Mouse (Mus musculus) C2C12 (cell line): Measurements from ENCODE around the gene Dctpp1.

ENCODE experiments used
- CTCF ChIP-seq: IDR thresholded peaks from one replicate; pipeline ENCODE4 v1.5.1; 2011; ENCODE audit not compliant: control insufficient read depth, insufficient read depth, insufficient read length
- FOSL1 ChIP-seq: IDR thresholded peaks from one replicate; pipeline ENCODE4 v1.8.0; 2011; ENCODE audit warnings: mild to moderate bottlenecking, low read length; ENCODE audit not compliant: poor library complexity, insufficient read depth, severe bottlenecking
- MAX ChIP-seq: IDR thresholded peaks from one replicate; pipeline ENCODE4 v1.6.1; 2011; ENCODE audit warnings: mild to moderate bottlenecking, control low read depth
- MYOD1 ChIP-seq: IDR thresholded peaks from one replicate; pipeline ENCODE4 v1.6.1; 2011; ENCODE audit warnings: low read depth; ENCODE audit not compliant: control insufficient read depth, insufficient read length
- MYOG ChIP-seq: IDR thresholded peaks from one replicate; pipeline ENCODE4 v1.6.1; 2011; ENCODE audit not compliant: control insufficient read depth, insufficient read length; ENCODE audit errors: extremely low read depth
- USF1 ChIP-seq: IDR thresholded peaks from one replicate; pipeline ENCODE4 v1.6.1; 2011; ENCODE audit warnings: low read depth, mild to moderate bottlenecking, control low read depth, moderate library complexity

DNA sequence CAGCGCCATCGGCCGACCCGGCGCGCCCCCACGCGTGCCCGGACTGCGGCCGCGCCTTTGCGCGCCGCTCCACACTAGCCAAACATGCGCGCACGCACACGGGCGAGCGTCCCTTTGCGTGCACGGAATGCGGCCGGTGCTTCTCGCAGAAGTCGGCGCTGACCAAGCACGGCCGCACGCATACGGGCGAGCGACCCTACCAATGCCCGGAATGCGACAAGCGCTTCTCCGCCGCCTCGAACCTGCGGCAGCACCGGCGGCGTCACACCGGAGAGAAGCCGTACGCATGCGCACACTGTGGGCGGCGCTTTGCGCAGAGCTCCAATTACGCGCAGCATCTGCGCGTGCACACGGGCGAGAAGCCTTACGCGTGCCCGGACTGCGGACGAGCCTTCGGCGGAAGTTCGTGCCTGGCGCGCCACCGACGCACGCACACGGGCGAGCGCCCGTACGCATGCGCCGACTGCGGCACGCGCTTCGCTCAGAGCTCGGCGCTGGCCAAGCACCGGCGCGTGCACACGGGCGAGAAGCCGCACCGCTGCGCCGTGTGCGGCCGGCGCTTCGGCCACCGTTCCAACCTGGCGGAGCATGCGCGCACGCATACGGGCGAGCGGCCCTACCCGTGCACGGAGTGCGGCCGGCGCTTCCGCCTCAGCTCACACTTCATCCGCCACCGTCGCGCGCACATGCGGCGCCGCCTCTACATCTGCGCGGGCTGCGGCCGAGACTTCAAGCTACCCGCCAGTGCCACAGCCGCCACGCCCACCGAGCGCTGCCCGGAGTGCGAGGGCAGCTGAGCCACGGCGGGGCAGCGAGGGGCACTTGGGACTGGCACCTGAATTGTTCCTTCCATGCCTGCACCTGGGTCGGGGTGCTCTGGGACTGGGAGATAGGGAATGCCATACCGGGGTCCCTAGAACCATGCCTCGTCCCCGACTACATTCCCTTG lies 6.4 kb downstream of the Dctpp1 start:
- peak; percentile 91 for TF ChIP-seq MAX
- no peak for TF ChIP-seq CTCF
- TF ChIP-seq USF1: no peak
- TF ChIP-seq MYOD1: no peak
- peak; percentile 16 for TF ChIP-seq MYOG
- no peak for TF ChIP-seq FOSL1
